Mouse (Mus musculus): Measurements from ENCODE around the gene Prss22.
"Not testable (repeated sequence)": the region's sequence is repeated elsewhere in the genome, so short reads cannot be mapped to it uniquely, and the experiment has no call there.

The Prss22 gene

DNA sequence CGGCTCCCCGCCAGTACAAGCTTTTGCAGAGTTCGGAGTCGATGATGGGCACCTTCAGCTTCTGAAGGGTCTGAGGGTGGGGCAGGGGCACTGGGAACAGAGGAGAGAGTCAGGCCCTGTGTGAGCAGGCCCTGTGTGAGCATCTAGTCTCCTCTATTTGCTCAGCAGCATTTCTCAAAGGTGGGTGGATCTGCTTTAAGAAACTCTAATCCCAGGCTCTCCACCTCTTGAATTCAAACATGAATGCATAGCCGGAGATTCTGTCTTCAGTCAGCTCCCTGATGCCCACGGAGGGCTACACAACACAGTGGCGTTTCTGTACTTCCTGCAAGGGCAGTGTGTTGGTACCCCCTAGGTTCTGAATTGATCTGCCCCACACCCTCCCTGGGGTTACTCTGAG lies 3.2 kb downstream of the Prss22 start:
- no peak for DNase-seq

- DNase-seq = peak; percentile 99
These were observed 4.1 kb downstream of the Prss22 start for GRCm38 (mm10) chr17:23993559-23994428.

DNA sequence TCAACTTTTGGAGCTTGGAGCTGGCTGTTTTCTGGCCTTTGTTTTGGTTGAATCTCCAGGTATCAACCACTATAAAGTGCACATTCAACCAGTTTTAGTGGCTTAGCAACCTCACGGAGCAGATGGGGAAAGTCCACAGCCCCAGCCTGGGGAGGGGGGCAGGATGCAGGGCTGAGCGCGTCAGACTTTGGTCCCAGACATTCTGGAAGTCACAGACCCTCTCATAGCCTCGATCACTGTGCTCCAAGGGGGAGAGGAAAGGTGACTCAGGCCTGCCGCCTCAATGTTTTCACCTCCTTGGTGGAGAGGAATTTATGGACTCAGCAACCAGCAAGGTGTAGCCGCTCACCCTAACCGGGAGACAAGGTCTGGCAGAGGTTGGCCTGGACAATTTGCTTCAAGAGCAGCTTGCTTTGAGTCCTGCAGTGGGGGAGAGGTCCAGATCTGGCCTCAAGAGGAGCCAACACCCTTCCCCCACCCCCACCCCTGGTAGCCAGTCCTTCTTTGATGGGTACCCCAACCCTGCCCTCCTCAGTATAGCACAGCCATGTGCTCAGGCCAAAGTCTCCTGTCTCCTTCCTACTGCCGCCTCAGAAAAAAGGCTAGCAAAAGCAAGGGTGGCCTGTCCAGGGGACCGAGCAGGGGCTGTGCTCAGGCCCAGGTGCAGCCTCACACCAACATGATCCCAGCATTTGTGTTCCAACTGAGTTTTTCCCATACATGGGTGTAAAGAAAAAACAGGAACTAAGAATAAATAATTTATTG lies 4.9 kb downstream of the Prss22 start:
- no peak for DNase-seq

DNA sequence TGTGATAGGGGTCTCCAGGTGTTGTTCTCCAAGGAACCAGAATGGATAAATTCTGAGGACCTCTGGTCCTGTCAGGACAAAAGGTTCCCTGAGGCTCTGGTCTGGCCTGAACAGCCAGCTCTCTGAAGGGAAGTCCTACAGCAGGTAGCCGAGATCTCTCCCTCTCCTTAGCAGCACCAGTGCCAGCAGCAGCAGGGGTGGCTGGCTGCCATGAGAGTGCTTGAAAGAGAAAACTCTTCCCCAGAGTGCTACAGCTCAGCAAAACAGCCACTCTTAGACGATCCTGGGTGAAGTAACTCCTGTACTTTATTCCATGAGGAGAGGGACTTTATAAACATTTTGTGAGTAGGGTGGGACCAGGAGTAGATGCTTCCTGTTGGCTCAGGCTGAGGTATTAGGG lies 8.1 kb downstream of the Prss22 start:
- peak; percentile 23 for DNase-seq

- no peak for DNase-seq
These were observed 12.9 kb downstream of the Prss22 start for GRCm38 (mm10) chr17:23984989-23985388.

GRCm38 (mm10) chr17:23982912-23983311 lies 15.0 kb downstream of the Prss22 start:
- DNase-seq = no peak

DNA sequence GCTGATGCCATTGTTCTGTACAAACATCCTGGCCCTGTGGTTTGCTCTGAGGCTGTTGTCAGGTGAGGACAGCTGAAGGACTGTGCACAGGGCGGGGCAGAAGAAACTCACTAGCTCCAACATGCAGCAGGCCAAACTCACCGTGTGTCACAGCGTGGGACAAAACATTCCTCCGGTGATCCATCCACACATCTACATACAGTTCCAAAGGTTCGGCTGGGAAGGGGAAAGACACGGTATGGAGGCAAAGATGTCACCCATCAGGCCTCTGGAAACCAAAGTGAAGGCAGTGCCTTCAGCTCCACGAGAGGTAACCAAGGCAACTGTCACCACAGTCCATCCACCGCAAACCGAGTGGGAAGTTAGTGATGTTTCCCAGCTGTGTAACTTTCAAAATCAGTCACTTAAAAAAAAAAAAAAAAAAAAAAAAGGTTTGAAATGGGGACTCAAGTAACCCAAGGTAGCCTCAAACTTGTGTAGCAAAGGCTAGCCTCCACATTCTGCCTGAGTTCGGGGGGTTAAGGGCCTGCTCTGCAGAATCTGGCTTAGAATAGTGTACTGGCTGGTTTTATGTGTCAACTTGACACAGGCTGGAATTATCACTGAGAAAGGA lies 17.5 kb downstream of the Prss22 start, which contains the start of gene Prss30:
TSS of gene Prss30 (minus strand) at position 270 of the 613 bp plus-strand sequence.
- DNase-seq = no peak

DNA sequence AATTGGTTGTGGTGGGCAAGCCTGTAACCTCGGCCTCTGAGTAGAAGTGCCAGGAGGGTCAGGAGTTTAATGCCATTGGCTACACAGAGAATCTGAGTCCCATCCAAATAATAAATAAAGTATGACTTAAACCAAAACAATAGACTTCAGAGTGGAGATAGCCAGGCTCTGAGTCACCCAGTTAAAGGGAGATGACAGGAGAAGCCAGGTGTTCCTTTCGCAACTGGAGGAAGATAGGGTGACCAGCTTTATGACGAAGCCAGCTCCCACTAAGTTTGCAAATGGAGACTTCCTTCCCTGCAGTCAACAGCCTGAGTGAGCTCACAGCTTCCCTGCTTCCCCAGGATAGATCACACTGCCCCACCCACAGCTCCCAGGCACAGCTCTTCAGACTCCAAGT lies 18.4 kb downstream of the Prss22 start:
- no peak for DNase-seq

DNA sequence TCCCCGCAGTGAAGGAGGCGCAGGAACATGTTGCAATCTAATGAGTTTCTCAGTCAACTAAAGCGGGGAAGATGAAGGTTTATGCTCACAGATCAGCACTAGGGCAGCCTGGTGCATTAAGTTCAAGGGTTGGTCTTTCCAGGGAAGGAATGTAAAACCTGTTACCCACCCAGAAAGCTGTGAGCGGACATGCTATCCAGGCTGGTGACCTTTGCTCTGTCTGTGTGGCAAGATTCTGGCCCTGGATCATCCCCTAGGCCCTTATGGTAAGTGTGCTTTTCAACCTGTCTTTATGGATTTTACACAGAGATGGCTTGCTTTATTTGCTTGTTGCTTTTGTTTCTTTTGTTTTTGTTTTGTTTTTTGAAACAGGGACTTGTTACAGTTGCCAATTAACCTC lies 21.2 kb downstream of the Prss22 start:
- no peak for DNase-seq

DNA sequence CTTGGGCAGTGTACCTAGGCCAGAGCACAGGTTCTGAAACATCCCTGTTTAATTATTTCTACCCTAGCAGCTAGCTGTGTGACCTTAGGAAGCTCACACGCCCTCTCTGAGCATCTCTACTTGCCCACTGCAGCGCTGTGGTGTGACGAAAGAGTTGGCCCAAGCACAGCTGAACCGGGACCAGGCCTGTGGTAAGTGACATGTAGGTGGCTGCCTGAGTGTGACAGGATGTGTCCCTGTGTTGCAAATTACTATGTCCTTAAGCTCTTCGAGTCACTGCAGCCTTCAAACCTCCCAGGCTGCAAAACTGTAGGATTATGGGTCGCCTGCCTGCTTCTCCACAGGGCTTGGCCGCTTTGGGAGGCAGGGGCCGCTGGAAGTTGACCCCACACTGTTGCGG lies 26.6 kb downstream of the Prss22 start:
- DNase-seq = no peak

GRCm38 (mm10) chr17:23969231-23969630 lies 28.7 kb downstream of the Prss22 start:
- DNase-seq = peak; percentile 82

DNA sequence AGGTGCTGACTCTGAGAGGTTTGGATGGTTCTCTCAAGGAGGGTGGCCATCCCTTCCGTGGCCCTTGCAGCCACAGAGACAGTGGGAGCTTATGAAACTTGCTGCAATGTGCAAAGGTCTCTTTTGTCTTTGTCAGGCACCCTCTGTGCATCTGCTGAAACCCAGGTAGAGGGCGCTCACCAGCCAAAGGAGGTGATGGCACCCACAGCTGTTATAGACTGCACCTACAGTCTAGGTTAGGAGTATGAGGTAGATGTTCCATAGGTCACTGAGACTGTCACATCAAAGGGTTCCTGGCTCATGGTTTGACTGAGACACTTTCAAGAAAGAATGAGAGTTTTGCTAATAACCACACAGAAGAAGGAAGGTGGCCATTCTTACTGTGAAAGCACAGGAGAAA lies 29.1 kb downstream of the Prss22 start:
- DNase-seq = no peak

DNA sequence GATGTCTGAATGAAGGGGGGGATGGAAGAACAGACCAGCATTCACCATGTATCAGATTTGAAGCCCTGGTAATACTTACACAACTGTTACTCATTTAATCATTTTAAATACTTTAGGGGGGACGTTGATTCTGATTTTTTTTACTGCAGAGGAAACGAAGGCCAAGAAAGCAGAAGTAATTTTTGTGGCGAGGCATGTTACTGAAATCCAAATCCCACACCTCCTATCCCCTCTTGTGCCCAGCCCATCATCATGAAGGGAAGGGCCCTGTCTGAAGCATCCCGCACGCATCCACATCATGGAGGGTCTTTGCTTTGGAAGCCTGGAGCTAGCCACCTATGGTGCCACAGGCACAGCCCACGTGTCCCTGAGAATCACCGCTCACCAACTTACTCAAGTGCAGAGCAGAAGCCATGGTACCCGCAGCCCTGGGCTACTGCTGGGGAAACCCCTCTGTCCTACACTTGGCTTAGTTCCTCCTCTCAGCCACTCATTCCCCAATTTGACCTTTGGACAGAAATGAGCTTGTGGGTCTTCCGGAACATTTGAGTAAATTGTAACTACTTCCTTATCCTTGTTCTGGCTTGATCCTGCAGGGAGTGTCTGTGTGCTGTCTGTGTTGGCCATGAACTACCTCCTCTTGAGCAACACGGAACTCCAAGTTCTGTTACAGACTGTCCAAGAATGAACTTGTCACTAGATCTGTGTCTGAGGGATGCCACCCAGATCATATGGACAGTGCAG lies 31.1 kb downstream of the Prss22 start:
- no peak for DNase-seq

- no peak for DNase-seq
These were observed 32.0 kb downstream of the Prss22 start for GRCm38 (mm10) chr17:23965805-23966425.

DNA sequence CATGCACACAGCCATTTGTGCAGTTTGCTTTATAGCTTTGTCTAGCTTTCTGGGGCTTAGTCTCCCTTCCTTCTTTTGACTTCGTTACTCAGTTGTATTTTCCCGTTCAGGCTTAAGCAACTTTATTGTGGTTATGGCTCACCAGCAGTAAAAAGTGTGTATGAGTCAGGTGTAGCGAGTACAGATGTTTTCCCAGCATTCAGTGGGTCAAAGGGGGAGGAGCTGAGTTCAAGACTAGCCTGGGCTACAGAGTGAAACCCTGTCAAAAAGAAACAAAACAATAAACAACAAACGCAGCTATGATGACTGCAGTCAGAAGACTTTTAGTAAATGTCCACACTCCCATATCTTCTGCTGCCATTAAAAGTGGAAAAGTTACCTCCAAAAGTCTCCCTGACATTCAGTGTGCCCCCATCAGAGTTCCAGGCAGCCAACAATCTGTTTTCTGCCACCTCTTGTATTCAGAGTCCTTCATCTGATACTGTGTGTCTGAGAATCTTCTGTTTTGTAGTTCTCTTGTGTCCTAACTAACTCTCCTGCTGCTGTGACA lies 36.3 kb downstream of the Prss22 start:
- no peak for DNase-seq

DNA sequence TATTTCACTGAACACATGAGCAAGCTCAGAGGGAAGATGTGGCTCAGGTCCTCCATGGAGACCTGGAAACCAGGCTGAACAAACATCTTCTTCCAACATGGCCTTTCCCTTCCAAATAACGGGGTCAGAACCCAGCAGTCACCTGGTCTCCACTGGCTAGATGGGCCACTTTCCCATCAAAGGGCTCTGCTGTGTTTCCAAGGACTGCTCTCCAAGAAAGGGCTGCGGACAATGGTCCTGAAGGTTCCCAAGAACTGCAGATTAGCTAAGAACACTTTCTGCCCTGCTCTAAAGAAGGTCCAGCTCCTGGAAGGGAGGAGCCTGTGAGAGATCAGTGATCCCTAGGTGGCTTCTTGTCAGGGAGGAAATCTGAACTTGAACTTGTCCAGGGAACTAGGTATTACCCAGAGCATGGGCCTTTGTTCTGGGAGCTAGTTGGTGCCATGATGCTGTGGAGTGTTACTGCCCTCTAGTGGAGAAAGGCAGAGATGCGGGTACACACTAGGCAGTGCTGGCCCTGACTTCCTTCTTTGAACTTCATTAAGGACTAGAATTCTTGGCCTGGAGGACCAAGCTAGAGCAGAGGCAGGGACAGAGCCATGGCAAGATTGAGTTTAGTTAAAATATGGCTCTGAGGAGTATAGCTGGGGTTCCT lies 37.7 kb downstream of the Prss22 start:
- DNase-seq = peak; percentile 72

DNA sequence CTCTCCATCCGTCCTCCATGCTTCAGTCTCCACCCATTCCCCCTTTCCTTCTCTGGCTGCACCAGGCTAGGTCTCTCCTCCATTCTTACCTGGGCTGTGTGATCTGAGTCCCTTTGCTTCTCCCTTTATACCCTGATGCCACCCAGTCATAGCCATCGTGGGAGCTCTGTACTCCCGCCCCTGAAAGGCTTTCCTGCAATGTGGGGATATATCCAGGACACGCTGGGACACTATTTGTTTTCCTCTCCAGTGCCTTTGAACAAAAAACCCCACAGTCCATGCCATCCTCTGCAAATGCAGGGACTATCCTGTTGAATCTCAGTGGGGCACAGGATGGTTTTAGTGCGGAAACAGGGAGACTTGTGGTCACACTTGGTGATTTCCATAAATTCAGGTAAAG lies 42.7 kb downstream of the Prss22 start, which contains the start of gene Sbpl:
TSS of gene Sbpl (minus strand) at position 101 of the 400 bp plus-strand sequence.
- DNase-seq = no peak

GRCm38 (mm10) chr17:23950828-23951227 lies 47.1 kb downstream of the Prss22 start:
- not testable (repeated sequence) for DNase-seq

GRCm38 (mm10) chr17:23949068-23949467 lies 48.8 kb downstream of the Prss22 start:
- DNase-seq = no peak

DNA sequence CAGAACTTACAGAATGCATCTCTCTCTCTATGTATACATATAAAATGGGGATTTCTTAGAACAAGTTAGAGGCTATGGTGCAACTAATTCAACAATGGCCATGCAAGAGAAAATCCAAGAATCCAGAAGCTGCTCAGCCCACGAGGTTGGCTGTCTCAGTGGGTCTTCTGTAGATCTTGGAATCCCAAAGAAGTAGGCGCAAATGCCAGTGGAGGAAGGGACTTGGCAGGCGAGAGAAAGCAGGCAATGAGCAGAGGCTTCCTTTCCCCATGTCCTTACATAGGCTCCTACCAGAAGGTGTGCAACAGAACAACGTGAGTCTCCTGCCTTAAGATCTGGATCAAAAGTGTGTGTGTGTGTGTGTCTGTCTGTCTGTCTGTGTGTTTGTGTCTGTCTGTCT lies 50.4 kb downstream of the Prss22 start:
- DNase-seq = not testable (repeated sequence)

Data from right cerebral cortex, postnatal 4 days (tissue).